Mouse (Mus musculus) bone marrow, adult 2 months (tissue): ENCODE data around the gene Rasa3.

ENCODE experiments used
- CTCF ChIP-seq: fragments of 200-500 bp; IDR thresholded peaks from 2 replicates; pipeline ENCODE4 v1.5.1; 2011; ENCODE audit warnings: low read length, control low read depth; ENCODE audit not compliant: control insufficient read depth, insufficient read depth
- POLR2A ChIP-seq: fragments of 200-500 bp; IDR thresholded peaks from 2 replicates; pipeline ENCODE4 v1.6.1; 2011; ENCODE audit warnings: low read depth, mild to moderate bottlenecking, control low read depth, low read length, borderline replicate concordance; ENCODE audit not compliant: control insufficient read depth

- TF ChIP-seq CTCF (no peak), POLR2A (no peak)
Measured at GRCm38 (mm10) chr8:13670011-13670471, 7.4 kb downstream of the Rasa3 start.
